Mouse (Mus musculus) brain, embryonic 14.5 days (tissue): ENCODE measurements around the gene Rln1. TPM values are rescaled to one million over a fixed set of nuclear protein-coding genes. Genes with fewer than 3 reads are reported as not detected.

Source experiments
- DNase-seq: peaks from one replicate; pipeline ENCODE4 v3.0.0-alpha.2; 2011; ENCODE audit warnings: low read depth
- CTCF ChIP-seq: fragments of 200-500 bp; IDR thresholded peaks from 2 replicates; pipeline ENCODE4 v1.5.1; 2012; ENCODE audit warnings: inconsistent platforms, mild to moderate bottlenecking, moderate library complexity, borderline replicate concordance; ENCODE audit not compliant: insufficient read depth, insufficient read length; ENCODE audit errors: extremely low read depth
- POLR2A ChIP-seq: fragments of 200-500 bp; IDR thresholded peaks from 2 replicates; pipeline ENCODE4 v1.6.1; 2012; ENCODE audit warnings: mild to moderate bottlenecking, inconsistent platforms, borderline replicate concordance; ENCODE audit not compliant: poor library complexity, insufficient read depth, insufficient read length, severe bottlenecking; ENCODE audit errors: extremely low read depth
- polyA plus RNA-seq: library from polyadenylated mRNA; depleted of rRNA; stranded (reverse); fragments of >200 nt; gene quantifications from 2 replicates; pipeline ENCODE4 v1.2.3, GENCODE M21; 2012

The Rln1 gene
- polyA plus RNA-seq, 1 experiment: 1.5 TPM

GRCm38 (mm10) chr19:29368671-29369309 is 34.3 kb upstream of the Rln1 start:
- no peak for DNase-seq
- no peak for TF ChIP-seq POLR2A
- TF ChIP-seq CTCF: no peak

DNA sequence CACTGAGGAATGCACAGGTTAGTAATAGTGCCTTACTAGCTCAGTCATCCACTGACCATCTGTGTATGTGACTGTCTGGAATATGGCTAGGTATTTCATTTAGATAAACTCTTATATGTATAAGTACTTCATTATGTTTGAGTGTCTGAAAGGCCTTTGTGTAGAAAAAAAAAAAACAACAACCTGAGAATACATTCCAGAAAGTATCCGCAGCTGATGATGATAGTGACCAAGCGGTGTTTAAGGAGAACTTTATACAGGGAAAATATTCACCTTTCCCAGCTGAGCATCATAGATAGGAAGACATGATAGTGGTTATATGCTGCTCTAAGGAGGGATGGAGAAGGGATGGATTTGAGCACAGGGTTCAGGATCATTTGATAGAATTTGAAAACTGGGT is 33.6 kb upstream of the Rln1 start:
- no peak for TF ChIP-seq CTCF
- TF ChIP-seq POLR2A: no peak
- no peak for DNase-seq

DNA sequence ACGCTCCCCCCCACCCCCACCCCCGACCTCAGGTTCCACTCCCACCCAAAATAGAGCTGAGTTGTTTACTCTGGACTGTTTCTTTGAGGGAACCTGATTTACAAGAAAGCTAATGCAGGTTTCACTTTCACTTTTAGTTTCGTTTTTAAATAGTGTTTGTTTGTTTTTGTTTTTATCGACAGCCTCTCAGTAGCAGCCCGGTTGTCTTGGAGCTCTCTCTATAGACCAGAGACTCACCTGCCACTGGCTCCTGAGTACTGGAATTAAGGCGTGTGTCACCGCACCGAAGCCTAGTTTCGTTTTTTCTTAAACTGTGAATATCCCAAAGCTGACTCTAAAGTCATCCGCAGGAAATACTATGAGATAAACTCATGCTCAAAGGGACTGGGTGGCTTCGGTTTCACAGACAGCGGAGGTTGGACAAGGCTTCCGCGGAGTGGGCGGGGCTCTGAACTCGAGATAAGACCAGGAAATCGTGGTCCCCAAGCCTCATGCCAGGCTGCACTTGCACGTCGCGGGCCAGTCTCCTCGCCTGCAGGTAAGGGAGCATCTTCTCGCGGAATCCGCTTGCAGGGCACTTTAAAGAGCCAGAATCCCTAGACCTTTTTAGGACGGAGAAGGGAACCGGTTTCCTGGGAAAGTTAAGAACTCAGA is 32.6 kb upstream of the Rln1 start, which contains the start of the genes Plgrkt and Cd274:
Plgrkt (minus strand) TSS at position 422 of the 654 bp plus-strand sequence.
Cd274 (plus strand) TSS at position 487 of the 654 bp plus-strand sequence.
- peak; percentile 74 for DNase-seq

DNA sequence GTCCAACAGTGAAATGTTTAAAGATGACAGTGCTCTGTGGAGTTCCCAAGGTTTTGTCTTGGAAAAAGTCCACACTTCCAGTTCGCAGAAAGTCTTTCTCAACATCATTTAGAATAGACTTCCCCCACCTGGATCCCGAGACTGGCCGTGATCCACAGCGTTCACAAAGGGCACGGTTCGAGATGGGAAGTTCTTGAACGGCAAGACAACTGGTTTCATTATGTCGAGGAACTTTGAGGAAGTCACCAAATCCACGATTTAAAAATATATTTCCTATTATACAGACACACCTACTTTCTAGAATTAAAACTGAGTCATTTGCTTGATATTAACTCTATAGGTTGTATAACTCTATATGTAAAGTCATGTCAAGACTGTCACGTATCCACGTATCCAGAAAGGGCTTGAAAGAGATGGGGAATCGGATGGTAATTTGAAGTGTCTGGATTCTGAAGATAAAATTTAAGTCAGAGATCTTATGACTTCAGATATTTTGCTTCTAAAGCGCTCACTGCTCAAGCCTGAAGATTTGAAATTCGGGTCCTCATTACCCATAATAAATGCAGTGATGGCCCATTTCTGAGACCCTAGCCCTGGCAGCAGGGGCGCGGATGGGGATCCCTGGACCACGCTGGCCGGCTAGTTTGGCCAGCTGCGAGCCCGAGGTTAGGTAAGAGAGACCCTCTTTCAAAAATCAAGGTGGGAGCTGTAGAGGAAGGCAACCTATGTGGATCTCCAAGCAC is 31.9 kb upstream of the Rln1 start:
- no peak for DNase-seq
- no peak for TF ChIP-seq POLR2A
- no peak for TF ChIP-seq CTCF

More for the DNA sequence above, 32.6 kb upstream of the Rln1 start, which contains the start of the genes Plgrkt and Cd274:
- TF ChIP-seq CTCF (no peak), POLR2A (no peak)

GRCm38 (mm10) chr19:29365105-29365504 is 30.6 kb upstream of the Rln1 start:
- no peak for DNase-seq
- TF ChIP-seq POLR2A (no peak), CTCF (no peak)

- no peak for DNase-seq
- no peak for TF ChIP-seq POLR2A
- no peak for TF ChIP-seq CTCF
Observed at GRCm38 (mm10) chr19:29364076-29364475, 29.6 kb upstream of the Rln1 start.

DNA sequence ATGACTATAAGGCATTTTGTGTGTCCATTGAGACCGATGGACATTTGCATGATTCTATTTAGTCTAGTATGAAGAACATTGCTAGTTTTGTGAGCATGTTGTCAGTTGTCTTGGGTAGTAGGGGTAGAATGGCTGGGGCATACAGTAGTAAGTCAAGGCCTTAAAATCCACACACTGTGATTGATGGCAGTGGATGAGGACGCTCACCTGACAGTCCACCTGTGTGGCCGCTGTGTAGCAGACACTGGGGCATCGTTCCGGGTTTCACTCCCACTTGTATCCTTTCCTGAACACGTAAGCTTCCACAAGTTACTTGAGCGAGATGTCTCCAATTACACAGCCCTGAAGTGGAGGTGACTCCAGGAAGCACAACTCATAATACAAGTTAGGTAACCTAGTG is 29.1 kb upstream of the Rln1 start:
- DNase-seq: no peak
- TF ChIP-seq CTCF (no peak), POLR2A (no peak)

- TF ChIP-seq POLR2A (no peak), CTCF (no peak)
- DNase-seq: no peak
Observed at GRCm38 (mm10) chr19:29362173-29362930, 27.9 kb upstream of the Rln1 start.

DNA sequence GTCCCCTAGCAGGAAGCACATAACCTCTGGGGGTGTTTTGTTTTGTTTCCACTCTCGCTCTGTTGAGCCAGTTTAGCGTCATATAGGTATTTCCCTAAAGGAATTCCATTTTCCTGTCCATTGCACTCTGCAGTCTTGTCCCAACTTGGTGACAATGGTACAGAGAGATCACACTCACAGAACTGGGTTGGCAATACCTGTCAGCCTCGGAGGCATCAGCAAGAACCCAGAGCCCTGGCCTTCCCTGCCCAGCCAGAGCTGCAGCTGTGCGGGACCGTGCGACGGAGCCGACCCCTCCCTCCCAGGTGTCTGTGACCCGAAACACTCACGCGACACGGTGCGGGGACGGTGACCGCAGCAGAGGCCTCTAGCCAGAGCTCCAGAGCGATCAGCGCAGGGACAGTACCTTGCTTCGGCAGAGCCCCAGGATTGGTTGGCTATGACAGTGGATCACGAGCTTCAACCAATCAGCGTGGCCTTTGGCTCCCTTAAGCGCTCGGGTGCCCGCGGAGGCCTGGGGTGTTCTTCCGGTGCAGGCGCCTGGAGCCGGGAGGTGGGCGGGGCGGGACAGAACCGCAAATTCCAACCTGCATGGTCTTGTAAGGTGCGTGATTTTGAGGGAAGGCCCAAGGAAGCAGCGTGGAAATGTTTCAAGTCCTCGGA is 27.1 kb upstream of the Rln1 start:
- TF ChIP-seq POLR2A (peak; percentile 32; the same call in 1 of the 2 replicates), CTCF (no peak)
- peak; percentile 98 for DNase-seq

GRCm38 (mm10) chr19:29360251-29360650 is 25.8 kb upstream of the Rln1 start:
- no peak for DNase-seq
- no peak for TF ChIP-seq POLR2A
- TF ChIP-seq CTCF: no peak
